Mouse (Mus musculus) layer of hippocampus, adult 18-20 months (tissue): ENCODE results near the gene B830017H08Rik. TPM values are rescaled to one million over a fixed set of nuclear protein-coding genes. Genes with fewer than 3 reads are reported as not detected.

ENCODE experiments used
- DNase-seq, 2 experiments: peaks; one replicate each; pipeline ENCODE4 v3.0.0; 2022; ENCODE audit warnings: low spot score in 2 of 2
- total RNA-seq, 2 experiments: library from RNA; stranded (reverse); gene quantifications; 2 replicates each; pipeline ENCODE4 v1.2.3; 2021

The B830017H08Rik gene
- total RNA-seq, 2 experiments from 2014 or later, result 2.0 to 3.3 TPM

GRCm38 (mm10) chr16:17849486-17849885 lies 16.6 kb downstream of the B830017H08Rik start:
- no peak for DNase-seq

GRCm38 (mm10) chr16:17851331-17851730 lies 18.4 kb downstream of the B830017H08Rik start:
- DNase-seq, result no peak

- DNase-seq, result peak in 1 of 2 experiments; percentile 37
Observed at GRCm38 (mm10) chr16:17851860-17852259, 18.9 kb downstream of the B830017H08Rik start.

DNA sequence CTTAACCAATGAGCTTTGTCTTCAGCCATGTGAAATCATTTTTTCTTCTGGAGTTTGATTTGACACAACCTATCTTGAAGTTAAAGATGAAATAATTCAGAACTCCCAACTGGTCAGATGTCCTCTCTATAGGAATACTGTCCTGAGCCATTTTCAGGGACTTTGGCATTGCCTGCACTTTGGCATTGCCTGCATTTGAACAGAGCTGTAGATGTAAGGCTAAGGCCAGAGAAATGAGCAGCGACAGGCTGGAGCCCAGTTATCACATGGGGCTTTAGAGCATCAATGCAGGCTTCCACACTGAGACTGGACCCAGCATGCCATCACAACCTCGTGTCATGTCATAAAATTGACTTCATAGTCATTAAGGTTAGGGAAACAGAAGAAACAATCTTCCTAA lies 20.3 kb downstream of the B830017H08Rik start:
- no peak for DNase-seq

DNA sequence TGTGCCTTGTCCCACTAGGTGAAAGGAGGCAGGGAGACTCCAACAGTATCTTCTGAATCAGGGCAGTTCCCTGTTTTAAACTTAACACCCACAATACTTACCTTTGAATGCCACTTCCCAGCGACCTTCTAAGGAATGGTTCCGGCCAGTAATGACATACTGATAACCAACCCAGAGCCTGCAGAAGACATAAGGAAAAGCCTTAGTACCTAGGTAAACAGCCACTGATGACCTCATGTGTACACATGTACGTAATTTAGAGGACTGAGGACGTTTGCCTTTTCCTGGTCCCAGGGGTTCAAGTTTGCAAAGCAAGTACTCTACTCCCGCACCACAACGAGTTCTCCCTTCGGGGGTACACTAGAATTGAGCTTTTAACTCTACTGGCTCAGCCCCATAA lies 24.2 kb downstream of the B830017H08Rik start:
- DNase-seq, result no peak

DNA sequence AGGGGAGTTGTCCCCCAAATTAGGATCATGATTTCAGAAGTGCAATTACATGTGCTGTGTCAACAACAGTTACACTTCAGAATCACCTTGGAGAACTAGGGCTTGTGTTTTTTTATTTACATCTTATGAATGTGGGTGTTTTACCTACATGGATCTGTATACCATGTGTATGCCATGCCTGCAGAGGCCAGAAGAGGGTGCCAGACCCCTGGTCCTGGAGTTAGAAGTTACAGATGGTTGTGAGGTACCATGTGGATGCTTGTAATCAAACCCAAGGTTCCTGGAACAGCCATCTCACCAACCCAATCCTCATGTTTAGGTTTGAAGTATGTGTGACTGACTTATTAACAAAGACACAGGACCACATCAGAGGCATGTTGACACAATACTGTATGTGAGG lies 25.7 kb downstream of the B830017H08Rik start:
- no peak for DNase-seq

GRCm38 (mm10) chr16:17865293-17865692 lies 32.4 kb downstream of the B830017H08Rik start:
- DNase-seq, result no peak

GRCm38 (mm10) chr16:17865770-17866169 lies 32.8 kb downstream of the B830017H08Rik start:
- no peak for DNase-seq

GRCm38 (mm10) chr16:17871248-17871647 lies 38.3 kb downstream of the B830017H08Rik start:
- DNase-seq, result no peak

DNA sequence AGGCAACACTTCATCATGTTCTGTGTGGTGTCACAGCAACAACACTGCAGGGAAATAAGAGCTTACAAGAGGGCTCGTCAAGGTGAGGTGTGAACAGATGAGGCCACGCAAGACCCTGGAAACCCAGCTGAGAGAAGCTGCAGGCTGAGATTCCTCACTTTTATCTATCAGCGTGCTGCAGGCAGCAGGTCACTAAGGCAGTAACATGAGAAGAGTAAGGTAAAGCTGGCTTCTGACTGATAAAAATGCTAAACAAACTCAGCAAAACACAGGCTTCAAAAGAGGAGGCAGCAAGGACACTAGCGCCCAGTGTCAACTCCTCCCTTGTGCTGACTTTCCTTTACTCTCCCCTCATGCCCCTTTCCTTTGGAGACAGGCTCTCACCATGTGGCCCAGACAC lies 40.1 kb downstream of the B830017H08Rik start:
- no peak for DNase-seq

GRCm38 (mm10) chr16:17875174-17875573 lies 42.3 kb downstream of the B830017H08Rik start:
- no peak for DNase-seq

DNA sequence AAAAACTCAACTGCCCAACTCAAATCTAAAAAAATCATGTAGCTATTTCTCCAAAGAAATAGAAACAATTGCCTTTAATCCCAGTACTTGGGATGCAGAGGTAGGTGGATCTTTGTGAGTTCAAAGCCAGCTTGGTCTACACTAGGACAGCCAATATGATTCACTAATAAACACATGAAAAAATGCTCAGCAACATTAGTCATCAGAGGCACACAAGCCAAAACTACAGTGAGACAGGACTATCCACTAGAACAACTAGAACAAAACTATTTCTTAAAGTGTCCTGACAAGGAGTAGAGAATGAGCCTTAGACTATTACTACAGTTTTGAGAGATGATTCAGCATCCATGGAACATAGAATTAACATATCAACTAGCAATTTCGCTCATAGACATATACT lies 43.2 kb downstream of the B830017H08Rik start:
- no peak for DNase-seq

DNA sequence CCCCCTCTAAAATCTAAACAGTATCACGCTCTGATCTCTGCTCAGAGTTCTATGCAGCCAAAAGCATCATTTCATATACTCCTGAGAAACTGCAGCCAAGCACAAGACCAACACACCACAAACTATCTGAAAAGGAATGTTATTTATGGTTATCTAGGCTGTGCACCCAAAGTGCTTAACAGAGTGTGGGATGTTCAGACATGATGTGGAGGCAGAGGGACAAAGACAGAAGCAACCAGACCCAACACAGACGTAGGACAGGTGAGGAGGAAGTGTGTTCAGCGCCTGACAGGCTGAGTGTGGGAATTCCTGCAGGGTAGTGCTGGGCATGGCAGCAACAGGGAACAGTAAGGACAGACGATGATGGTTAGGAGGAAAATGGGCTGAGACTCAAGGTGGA lies 46.6 kb downstream of the B830017H08Rik start:
- DNase-seq, result no peak

DNA sequence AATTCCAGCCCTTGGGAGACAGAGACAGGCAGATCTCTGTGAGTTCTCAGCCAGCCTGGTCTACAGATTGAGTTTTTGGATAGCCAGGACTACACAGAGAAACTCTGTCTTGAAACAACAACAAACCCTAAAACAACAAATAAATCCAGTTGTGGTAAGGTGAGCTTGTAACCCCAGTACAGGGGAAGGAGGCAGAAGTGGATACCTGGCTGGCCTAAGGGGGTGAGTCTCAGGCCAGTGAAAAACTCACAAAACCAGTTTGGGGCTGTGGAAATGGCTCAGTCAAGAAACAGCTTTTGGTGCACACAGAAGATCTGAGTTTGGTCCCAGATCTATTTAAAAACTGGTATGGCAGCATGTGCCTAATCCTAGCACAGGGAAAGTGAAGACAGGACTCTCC lies 49.3 kb downstream of the B830017H08Rik start:
- DNase-seq, result no peak

GRCm38 (mm10) chr16:17884116-17884515 lies 51.2 kb downstream of the B830017H08Rik start:
- no peak for DNase-seq

Other genes starting within 250 kb of the B830017H08Rik start
- gene Slc7a4, start 249.9 kb upstream of the B830017H08Rik start, total RNA-seq, result 10 to 100 TPM; 86.1 to 99.5 TPM
- 10 to 100 TPM; 46.4 to 49.9 TPM for gene Smpd4, start 213.8 kb upstream of the B830017H08Rik start, total RNA-seq
- 10 to 100 TPM; 35.3 to 41.0 TPM for gene Ccdc74a, start 186.7 kb upstream of the B830017H08Rik start, total RNA-seq
- gene Med15, start 100.2 kb upstream of the B830017H08Rik start, total RNA-seq, result 10 to 100 TPM; 68.5 to 76.3 TPM
- gene Klhl22, start 73.5 kb upstream of the B830017H08Rik start, total RNA-seq, result 100 to 1,000 TPM in 1 of 2 experiments, 10 to 100 TPM in 1; 86.9 to 100 TPM
- 1 to 10 TPM; 1.5 to 2.5 TPM for gene Scarf2, start 35.8 kb upstream of the B830017H08Rik start, total RNA-seq
- gene Car15, start 5.2 kb downstream of the B830017H08Rik start, total RNA-seq, result 10 to 100 TPM; 14.6 to 17.0 TPM
- gene Gm20518, start 58.5 kb downstream of the B830017H08Rik start, total RNA-seq, result 1 to 10 TPM; 1.9 to 2.3 TPM
- gene Tssk1, start 61.1 kb downstream of the B830017H08Rik start, total RNA-seq, result not detected
- gene Dgcr2, start 65.4 kb downstream of the B830017H08Rik start, total RNA-seq, result 100 to 1,000 TPM; 102 to 106 TPM
- not detected for gene Tssk2, start 65.5 kb downstream of the B830017H08Rik start, total RNA-seq
- 10 to 100 TPM; 27.6 to 28.6 TPM for gene Ess2, start 78.2 kb downstream of the B830017H08Rik start, total RNA-seq
- not detected for gene Gsc2, start 81.9 kb downstream of the B830017H08Rik start, total RNA-seq
- gene Slc25a1, start 95.1 kb downstream of the B830017H08Rik start, total RNA-seq, result 10 to 100 TPM; 42.0 to 45.9 TPM
- gene Vpreb2, start 147.3 kb downstream of the B830017H08Rik start, total RNA-seq, result under 1 TPM in 1 of 2 experiments, not detected in 1; 0.71 TPM
- gene Dgcr6, start 219.7 kb downstream of the B830017H08Rik start, total RNA-seq, result 10 to 100 TPM; 71.2 to 76.7 TPM